ENCODE assay signal across 8 mouse cellular contexts in genomic region chr15:78596914-78597313, GRCm38 (mm10). TPM values are rescaled to one million over a fixed set of nuclear protein-coding genes. Genes with fewer than 3 reads are reported as not detected.
DNase-seq lines count a peak whose midpoint lies in the region; ATAC-seq and TF ChIP-seq lines count a peak whose summit lies in the region.

Cyth4 (plus strand) TSS chr15:78597047.

- TF ChIP-seq CTCF in gastrocnemius, adult 2 months (IDR thresholded peaks at IDR 0.05) = no peak

- H3K9me3 ChIP-seq in intestine, embryonic 15.5 days = no peaks in the 10 kb centered on the region
- H3K9me3 ChIP-seq in intestine, embryonic 16.5 days (ENCODE audit: control insufficient read depth, low read length) = no peaks in the 10 kb centered on the region
- no peaks in the 10 kb centered on the region for H3K9me3 ChIP-seq in kidney, embryonic 15.5 days (replicated peaks)
- H3K9me3 ChIP-seq in liver, embryonic 15.5 days (replicated peaks) = no peaks in the 10 kb centered on the region

- H3K27ac ChIP-seq in intestine, embryonic 15.5 days = no peak within 1 kb of the TSS
- no peak within 1 kb of the TSS for H3K27ac ChIP-seq in intestine, embryonic 16.5 days (ENCODE audit: low read length)
- peak within 1 kb of the TSS; percentile 68 for H3K27ac ChIP-seq in gastrocnemius, adult 2 months
- peak within 1 kb of the TSS; percentile 7; the same call in 1 of the 2 replicates for H3K27ac ChIP-seq in kidney, embryonic 15.5 days
- H3K27ac ChIP-seq in liver, embryonic 15.5 days (replicated peaks) = peak within 1 kb of the TSS; percentile 67

- H3K4me1 ChIP-seq in intestine, embryonic 15.5 days (replicated peaks) = no peaks in the 10 kb centered on the region
- H3K4me1 ChIP-seq in intestine, embryonic 16.5 days (ENCODE audit: control insufficient read depth, insufficient read depth, low read length) = no peaks in the 10 kb centered on the region
- H3K4me1 ChIP-seq in kidney, embryonic 15.5 days = no peaks in the 10 kb centered on the region
- H3K4me1 ChIP-seq in liver, embryonic 15.5 days (replicated peaks) = peaks cover 5% of the 10 kb centered on the region; the same call in 1 of the 2 replicates

- no peak for ATAC-seq in intestine, embryonic 15.5 days
- no peak for ATAC-seq in intestine, embryonic 16.5 days
- peak; percentile 41; the same call in 1 of the 2 replicates for ATAC-seq in kidney, embryonic 15.5 days (replicated peaks; ENCODE audit: low FRiP score)
- peak; percentile 48; the same call in 1 of the 2 replicates for ATAC-seq in liver, embryonic 15.5 days (ENCODE audit: insufficient read depth)
- ATAC-seq in cerebellum, adult (ENCODE audit: insufficient number of reproducible peaks, low FRiP score, low TSS enrichment) = no peak

- 0 out of 2 replicates have a peak within 1 kb of the TSS, but pooled peaks have one; percentile 1 for H3K4me3 ChIP-seq in intestine, embryonic 15.5 days (replicated peaks)
- H3K4me3 ChIP-seq in intestine, embryonic 16.5 days (ENCODE audit: low read length) = no peak within 1 kb of the TSS
- peak within 1 kb of the TSS; percentile 60 for H3K4me3 ChIP-seq in gastrocnemius, adult 2 months
- no peak within 1 kb of the TSS for H3K4me3 ChIP-seq in kidney, embryonic 15.5 days (replicated peaks)
- peak within 1 kb of the TSS; percentile 43 for H3K4me3 ChIP-seq in liver, embryonic 15.5 days (replicated peaks)

- H3K4me2 ChIP-seq in intestine, embryonic 15.5 days (replicated peaks) = no peak within 1 kb of the TSS
- no peak within 1 kb of the TSS for H3K4me2 ChIP-seq in intestine, embryonic 16.5 days (ENCODE audit: low read depth, low read length)
- H3K4me2 ChIP-seq in kidney, embryonic 15.5 days = peak within 1 kb of the TSS; percentile 5; the same call in 1 of the 2 replicates
- H3K4me2 ChIP-seq in liver, embryonic 15.5 days = peak within 1 kb of the TSS; percentile 23

- no peaks in the 10 kb centered on the region for H3K36me3 ChIP-seq in intestine, embryonic 15.5 days
- H3K36me3 ChIP-seq in intestine, embryonic 16.5 days (ENCODE audit: control insufficient read depth, insufficient read depth, low read length) = no peaks in the 10 kb centered on the region
- no peaks in the 10 kb centered on the region for H3K36me3 ChIP-seq in kidney, embryonic 15.5 days
- no peaks in the 10 kb centered on the region for H3K36me3 ChIP-seq in liver, embryonic 15.5 days (replicated peaks)

- peak; percentile 65 for DNase-seq in gastrocnemius, adult 2 months
- DNase-seq in spleen, adult 18-20 months = peak; percentile 75 to 79
- DNase-seq in cerebellum, postnatal 36 days = no peak

- 0 out of 2 replicates have a peak within 1 kb of the TSS, but pooled peaks have one; percentile 13 for H3K9ac ChIP-seq in intestine, embryonic 15.5 days
- H3K9ac ChIP-seq in intestine, embryonic 16.5 days (ENCODE audit: low read depth, low read length) = no peak within 1 kb of the TSS
- no peak within 1 kb of the TSS for H3K9ac ChIP-seq in kidney, embryonic 15.5 days
- no peak within 1 kb of the TSS for H3K9ac ChIP-seq in liver, embryonic 15.5 days

- no peaks in the 10 kb centered on the region; the same call in 1 of the 2 replicates for H3K27me3 ChIP-seq in intestine, embryonic 15.5 days (replicated peaks)
- H3K27me3 ChIP-seq in intestine, embryonic 16.5 days (replicated peaks; ENCODE audit: control insufficient read depth, insufficient read depth, low read length) = no peaks in the 10 kb centered on the region
- no peaks in the 10 kb centered on the region for H3K27me3 ChIP-seq in kidney, embryonic 15.5 days
- H3K27me3 ChIP-seq in liver, embryonic 15.5 days = no peaks in the 10 kb centered on the region

- intact Hi-C loops in gastrocnemius, adult 2 months (cut with DNase I) = no loop called here

- WGBS in intestine, embryonic 15.5 days = 85% methylated on average over 7 of the region's 7 CpGs
- 73% methylated on average over 7 of the region's 7 CpGs for whole genome bisulfite sequencing in intestine, embryonic 16.5 days
- 84% methylated on average over 7 of the region's 7 CpGs for WGBS in kidney, embryonic 15.5 days
- WGBS in liver, embryonic 15.5 days (ENCODE audit: insufficient replicate concordance) = 16% methylated on average over 7 of the region's 7 CpGs

RNA-seq across cellular contexts. Expression of gene Cyth4, which starts in this region (rescaled TPM):
- 8.0 and 8.2 TPM in 2 replicates for polyA plus RNA-seq in intestine, embryonic 15.5 days (2015; fragmentation: Nextera tagmentation; extraction: Ambion mirVana)
- 7.2 and 8.5 TPM in 2 replicates for polyA plus RNA-seq in intestine, embryonic 16.5 days (2015; fragmentation: Nextera tagmentation; extraction: Ambion mirVana)
- total RNA-seq in gastrocnemius, adult 2 months (2021) = 1 to 10 TPM; 1.9 TPM
- polyA plus RNA-seq in kidney, embryonic 15.5 days (2015; fragmentation: Nextera tagmentation; extraction: Ambion mirVana) = 7.1 and 8.1 TPM in 2 replicates
- 13.5 and 14.7 TPM in 2 replicates for polyA plus RNA-seq in liver, embryonic 15.5 days (2015; fragmentation: Nextera tagmentation; extraction: Ambion mirVana)

Comparison
In these comparisons a context has a peak if more than half of its experiments do, and no peak if none do; other contexts are left out.
1. H3K4me3 ChIP-seq: peak in intestine, embryonic 15.5 days (single experiment), gastrocnemius, adult 2 months (single experiment) and liver, embryonic 15.5 days (single experiment); none in intestine, embryonic 16.5 days (single experiment) and kidney, embryonic 15.5 days (single experiment).
2. ATAC-seq: peak in kidney, embryonic 15.5 days (single experiment) and liver, embryonic 15.5 days (single experiment); none in intestine, embryonic 15.5 days (single experiment), intestine, embryonic 16.5 days (single experiment) and cerebellum, adult (single experiment).
3. H3K27ac ChIP-seq: peak in gastrocnemius, adult 2 months (single experiment), kidney, embryonic 15.5 days (single experiment) and liver, embryonic 15.5 days (single experiment); none in intestine, embryonic 15.5 days (single experiment) and intestine, embryonic 16.5 days (single experiment).
4. H3K4me2 ChIP-seq: peak in kidney, embryonic 15.5 days (single experiment) and liver, embryonic 15.5 days (single experiment); none in intestine, embryonic 15.5 days (single experiment) and intestine, embryonic 16.5 days (single experiment).
5. DNase-seq: peak in gastrocnemius, adult 2 months (single experiment) and spleen, adult 18-20 months (2 of 2); none in cerebellum, postnatal 36 days (0 of 2).